Mouse (Mus musculus) MEL (cell line): ENCODE data around the gene Tuba1b. TPM values are rescaled to one million over a fixed set of nuclear protein-coding genes. Genes with fewer than 3 reads are reported as not detected.

Source experiments
- DNase-seq: peaks from one replicate; pipeline ENCODE4 v3.0.0; 2011; ENCODE audit warnings: low read depth, low spot score
- H3K27ac ChIP-seq: 2 replicates; pipeline ENCODE4 v1.5.1; 2012; ENCODE audit warnings: low read depth, mild to moderate bottlenecking, control low read depth, low read length, moderate library complexity; ENCODE audit not compliant: control insufficient read depth
- H3K27me3 ChIP-seq, 2 experiments: fragments of 150-350 bp in 1 of 2; sonication (generic) in 1 of 2; 2 replicates each; pipeline ENCODE4 v1.6.1; 2012; ENCODE audit warnings: low read length in 2 of 2, mild to moderate bottlenecking in 2 of 2, improper control_type of control experiment in 1 of 2, moderate library complexity in 1 of 2; ENCODE audit not compliant: insufficient read depth in 2 of 2, control insufficient read depth in 1 of 2
- H3K36me3 ChIP-seq, 2 experiments: 2 replicates each; pipeline ENCODE4 v1.6.1; 2012 to 2014; ENCODE audit warnings: low read length in 2 of 2, improper control_type of control experiment in 1 of 2, inconsistent platforms in 1 of 2, mild to moderate bottlenecking in 1 of 2; ENCODE audit not compliant: insufficient read depth in 2 of 2, control insufficient read depth in 1 of 2
- H3K4me1 ChIP-seq, 2 experiments: fragments of 150-350 bp in 1 of 2; sonication (generic) in 1 of 2; 2 replicates each; pipeline ENCODE4 v1.6.1; 2012; ENCODE audit warnings: low read length in 2 of 2, improper control_type of control experiment in 1 of 2, mild to moderate bottlenecking in 1 of 2; ENCODE audit not compliant: insufficient read depth in 2 of 2, control insufficient read depth in 1 of 2
- H3K4me3 ChIP-seq, 2 experiments: fragments of 150-350 bp in 1 of 2; sonication (generic) in 1 of 2; 2 replicates each; pipeline ENCODE4 v1.5.1; 2012; ENCODE audit warnings: low read depth in 2 of 2, low read length in 2 of 2, mild to moderate bottlenecking in 2 of 2, moderate library complexity in 2 of 2, control low read depth in 1 of 2, improper control_type of control experiment in 1 of 2; ENCODE audit not compliant: control insufficient read depth in 1 of 2, insufficient read depth in 1 of 2
- H3K79me2 ChIP-seq: 2 replicates; pipeline ENCODE4 v1.6.1; 2012; ENCODE audit warnings: mild to moderate bottlenecking, low read length, moderate library complexity; ENCODE audit not compliant: control insufficient read depth, poor library complexity, insufficient read depth
- H3K9ac ChIP-seq: 2 replicates; pipeline ENCODE4 v1.6.1; 2012; ENCODE audit warnings: low read depth, mild to moderate bottlenecking, control low read depth, low read length, moderate library complexity; ENCODE audit not compliant: control insufficient read depth, poor library complexity, severe bottlenecking
- H3K9me3 ChIP-seq: fragments of 150-350 bp; sonication (generic); replicated peaks from 2 replicates; pipeline ENCODE4 v1.6.1; 2012; ENCODE audit warnings: mild to moderate bottlenecking, low read length, improper control_type of control experiment, moderate library complexity; ENCODE audit not compliant: insufficient read depth
- E2F4 ChIP-seq: IDR thresholded peaks from 2 replicates; pipeline ENCODE4 v1.6.1; 2011; ENCODE audit warnings: low read depth, low read length, improper control_type of control experiment, borderline replicate concordance
- KAT2A ChIP-seq: conservative IDR thresholded peaks from 2 replicates; pipeline ENCODE4 v1.6.1; 2012; ENCODE audit warnings: low read depth, low read length, improper control_type of control experiment, inconsistent platforms
- MAZ ChIP-seq: IDR thresholded peaks from 2 replicates; pipeline ENCODE4 v1.6.1; 2012; ENCODE audit warnings: low read depth, mild to moderate bottlenecking, inconsistent platforms, low read length, improper control_type of control experiment
- NRF1 ChIP-seq: IDR thresholded peaks from 2 replicates; pipeline ENCODE4 v1.6.1; 2014; ENCODE audit warnings: low read depth, mild to moderate bottlenecking, inconsistent platforms, low read length, improper control_type of control experiment, moderate library complexity; ENCODE audit not compliant: poor library complexity, insufficient read depth, severe bottlenecking
- RAD21 ChIP-seq: IDR thresholded peaks from 2 replicates; pipeline ENCODE4 v1.6.1; 2011; ENCODE audit warnings: mild to moderate bottlenecking, low read depth, low read length, improper control_type of control experiment
- TAL1 ChIP-seq: IDR thresholded peaks from 2 replicates; pipeline ENCODE4 v1.6.1; 2012; ENCODE audit warnings: mild to moderate bottlenecking, inconsistent platforms, low read length, moderate library complexity, mixed read lengths
- USF2 ChIP-seq, 2 experiments: IDR thresholded peaks; 2 replicates each; pipeline ENCODE4 v1.6.1; 2011 to 2012; ENCODE audit warnings: improper control_type of control experiment in 2 of 2, low read length in 2 of 2, borderline replicate concordance in 1 of 2, inconsistent platforms in 1 of 2, low read depth in 1 of 2, mild to moderate bottlenecking in 1 of 2; ENCODE audit not compliant: insufficient read depth in 1 of 2
- ZC3H11A ChIP-seq: IDR thresholded peaks from 2 replicates; pipeline ENCODE4 v1.6.1; 2012; ENCODE audit warnings: low read depth, mild to moderate bottlenecking, inconsistent platforms, low read length, improper control_type of control experiment
- polyA plus RNA-seq, 2 experiments: library from polyadenylated mRNA; stranded (reverse) in 1 of 2; unstranded in 1 of 2; fragments of >175 nt in 1 of 2; fragments of >200 nt in 1 of 2; gene quantifications; 2 replicates each; pipeline versions ENCODE4 v1.2.1 to v1.2.4; 2012; ENCODE audit warnings: low replicate concordance in 2 of 2, low read depth in 1 of 2; ENCODE audit not compliant: insufficient read length in 2 of 2, insufficient read depth in 1 of 2, missing spikeins in 1 of 2
- total RNA-seq: library from RNA; depleted of rRNA; stranded (reverse); fragments of 300-350 nt; gene quantifications from 2 replicates; pipeline ENCODE4 v1.2.3, GENCODE M21; 2012

The Tuba1b gene
- total and polyA plus RNA-seq, 3 experiments = 1,577 to 1,861 TPM; not detected in 1

- Histone ChIP-seq H3K27me3 (peaks cover 0 to 3% of the 10 kb centered on the region in 2 experiments; a peak in 2 of 4 replicates), H3K4me3 (no peak overlapping the region), H3K36me3 (peaks cover 0 to 4% of the 10 kb centered on the region in 2 experiments; a peak in 2 of 4 replicates), H3K79me2 (no peaks in the 10 kb centered on the region), H3K9ac (no peak overlapping the region), H3K9me3 (no peaks in the 10 kb centered on the region), H3K27ac (no peak overlapping the region), H3K4me1 (peaks cover 0 to 7% of the 10 kb centered on the region in 2 experiments; a peak in 2 of 4 replicates)
- TF ChIP-seq USF2 (IDR thresholded peaks at IDR 0.05; ENCODE audit: borderline replicate concordance in 1 of 2, insufficient read depth in 1 of 2, low read depth in 1 of 2, low read length in 2 of 2) = no peak
- DNase-seq = no peak
Measured at GRCm38 (mm10) chr15:98894746-98895634, 39.4 kb downstream of the Tuba1b start.

GRCm38 (mm10) chr15:98893940-98894745 is 40.2 kb downstream of the Tuba1b start, which contains the start of gene Rhebl1:
Gene Rhebl1, minus strand, starts transcription at chr15:98894540.
- H3K27ac ChIP-seq = no peak within 1 kb of the TSS
- no peaks in the 10 kb centered on the region for H3K9me3 ChIP-seq
- no peak within 1 kb of the TSS for H3K9ac ChIP-seq
- no peaks in the 10 kb centered on the region for H3K79me2 ChIP-seq
- peaks cover 0 to 4% of the 10 kb centered on the region in 2 experiments; a peak in 2 of 4 replicates for H3K36me3 ChIP-seq
- peaks cover 0 to 3% of the 10 kb centered on the region in 2 experiments; a peak in 2 of 4 replicates for H3K27me3 ChIP-seq
- DNase-seq = no peak
- H3K4me1 ChIP-seq = peaks cover 0 to 7% of the 10 kb centered on the region in 2 experiments; a peak in 2 of 4 replicates
- TF ChIP-seq RAD21 (no peak), E2F4 (no peak), TAL1 (0 out of 2 replicates have a peak, but pooled peaks have one; percentile 2)
- no peak within 1 kb of the TSS for H3K4me3 ChIP-seq

- Histone ChIP-seq H3K27me3 (peaks cover 0 to 2% of the 10 kb centered on the region in 2 experiments; a peak in 1 of 4 replicates), H3K4me1 (peaks cover 0 to 7% of the 10 kb centered on the region in 2 experiments; a peak in 2 of 4 replicates), H3K9me3 (no peaks in the 10 kb centered on the region), H3K27ac (no peak overlapping the region), H3K4me3 (no peak overlapping the region), H3K79me2 (no peaks in the 10 kb centered on the region), H3K36me3 (peaks cover 0 to 4% of the 10 kb centered on the region in 2 experiments; a peak in 2 of 4 replicates), H3K9ac (no peak overlapping the region)
- DNase-seq = no peak
- TF ChIP-seq ZC3H11A = no peak
- TF ChIP-seq KAT2A = no peak
- TF ChIP-seq MAZ = no peak
- TF ChIP-seq NRF1 = no peak
Measured at GRCm38 (mm10) chr15:98893036-98893435, 41.3 kb downstream of the Tuba1b start.
